Mouse (Mus musculus): ENCODE data around the gene Kbtbd12. TPM values are rescaled to one million over a fixed set of nuclear protein-coding genes. Genes with fewer than 3 reads are reported as not detected.

Gene Kbtbd12
- 0.26 and 0.31 TPM in 2 replicates for polyA plus RNA-seq (2012; rRNA removed)

DNA sequence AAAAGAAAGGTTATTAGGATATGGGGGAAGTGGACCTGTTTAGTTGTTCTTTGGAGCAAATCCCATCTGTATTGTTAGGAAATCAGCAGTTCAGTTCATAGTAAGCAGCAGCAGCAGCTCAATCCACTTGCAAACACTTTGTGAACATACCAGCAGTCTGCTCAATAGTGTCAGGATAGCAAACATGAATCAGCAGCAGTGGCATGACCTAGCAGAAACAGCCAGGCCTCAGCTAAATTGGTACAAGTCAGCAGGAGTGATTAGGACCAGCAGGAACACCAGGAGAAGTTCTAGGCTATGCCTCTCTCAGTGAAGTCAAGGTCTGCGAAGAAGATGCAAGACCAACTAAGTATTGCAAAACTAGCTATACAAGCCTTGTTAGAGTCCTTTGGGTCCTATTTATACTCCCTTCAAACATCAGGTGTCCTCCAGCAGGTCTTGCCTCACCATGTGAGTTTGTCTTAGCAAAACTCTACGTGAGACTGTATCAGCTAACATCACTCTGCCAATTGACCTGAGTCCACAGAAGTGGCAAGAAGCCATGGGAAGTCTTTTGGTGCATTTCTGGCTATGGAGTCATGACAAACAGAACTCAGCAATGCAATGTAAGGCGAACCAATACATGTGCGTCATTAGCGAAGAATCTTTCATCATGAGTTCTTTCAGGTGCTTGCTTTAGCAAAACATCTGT lies at the start of gene Kbtbd12:
Gene Kbtbd12, minus strand, starts transcription at position 340 of the 691 bp plus-strand sequence.
- TF ChIP-seq CTCF (IDR thresholded peaks at IDR 0.05; ENCODE audit: extremely low read depth, insufficient read depth, low read length) (no peak), POLR2A (IDR thresholded peaks at IDR 0.05; ENCODE audit: extremely low read depth, insufficient read depth, low read length) (no peak)
- Histone ChIP-seq H3K27ac (ENCODE audit: insufficient read depth, low read length) (no peak within 1 kb of the TSS), H3K4me1 (ENCODE audit: control insufficient read depth, insufficient read depth, low read length) (peaks cover 3% of the 10 kb centered on the region; the same call in 1 of the 2 replicates), H3K4me3 (ENCODE audit: insufficient read depth, low read length) (no peak within 1 kb of the TSS)

DNA sequence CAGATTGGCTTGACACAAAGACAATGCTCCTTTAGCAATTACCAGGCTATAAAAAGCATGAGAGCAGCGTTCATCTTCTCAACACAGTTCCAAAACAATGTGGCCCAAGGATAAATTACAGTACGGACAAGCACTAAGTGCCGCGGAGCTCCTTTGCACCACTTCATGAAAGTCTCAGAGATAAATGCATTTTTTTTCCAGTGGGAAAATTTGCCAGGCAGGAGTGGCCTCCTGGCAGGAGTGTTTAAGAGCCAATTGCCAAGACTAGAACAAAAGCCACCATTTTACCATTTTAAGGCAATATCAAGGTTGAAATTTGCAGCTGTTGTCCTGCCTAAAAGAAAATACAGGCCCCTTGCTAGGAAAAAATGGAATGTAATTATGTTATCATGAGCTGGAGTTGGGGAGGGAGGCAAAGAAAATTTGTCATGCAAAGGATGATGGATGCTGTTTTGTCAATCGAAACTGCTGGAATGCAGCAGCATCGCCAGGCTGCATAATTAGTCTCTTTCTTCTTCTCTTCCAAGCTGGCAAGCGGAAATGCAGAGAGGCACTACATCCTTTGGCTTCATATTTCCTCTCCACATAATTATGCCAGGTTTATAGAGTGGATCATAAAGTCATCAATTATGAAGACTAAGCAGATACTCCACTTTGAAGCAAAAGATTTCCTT lies 45.8 kb upstream of the Kbtbd12 start:
- Histone ChIP-seq H3K4me1 (ENCODE audit: control insufficient read depth, insufficient read depth, low read length) (no peaks in the 10 kb centered on the region), H3K27ac (ENCODE audit: insufficient read depth, low read length) (no peak overlapping the region)
- TF ChIP-seq CTCF (IDR thresholded peaks at IDR 0.05; ENCODE audit: extremely low read depth, insufficient read depth, low read length) (no peak), POLR2A (IDR thresholded peaks at IDR 0.05; ENCODE audit: extremely low read depth, insufficient read depth, low read length) (no peak)

DNA sequence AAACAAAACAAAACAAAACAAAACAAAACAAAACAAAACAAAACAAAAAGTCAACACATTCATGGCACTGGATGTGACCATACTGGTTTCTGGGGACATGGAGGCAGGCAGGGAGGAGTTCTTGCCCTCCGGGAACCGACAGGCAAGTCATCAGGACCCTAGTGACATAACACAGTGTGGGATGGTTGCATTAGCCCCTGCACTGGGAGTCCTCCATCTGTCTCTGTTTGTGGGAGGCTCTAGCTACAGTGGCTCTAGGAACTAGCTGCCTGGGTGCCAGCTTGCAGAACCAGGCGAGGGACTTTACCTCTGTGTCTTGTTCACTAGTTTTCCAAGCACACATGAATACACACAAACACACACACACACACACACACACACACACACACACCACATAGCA lies 43.3 kb upstream of the Kbtbd12 start:
- H3K4me3 ChIP-seq (ENCODE audit: insufficient read depth, low read length), result no peak overlapping the region
- H3K4me1 ChIP-seq (ENCODE audit: control insufficient read depth, insufficient read depth, low read length), result no peaks in the 10 kb centered on the region
- TF ChIP-seq POLR2A (IDR thresholded peaks at IDR 0.05; ENCODE audit: extremely low read depth, insufficient read depth, low read length), result no peak
- TF ChIP-seq CTCF (IDR thresholded peaks at IDR 0.05; ENCODE audit: extremely low read depth, insufficient read depth, low read length), result no peak
- no peak overlapping the region for H3K27ac ChIP-seq (ENCODE audit: insufficient read depth, low read length)

More for the DNA sequence above, 45.8 kb upstream of the Kbtbd12 start:
- H3K4me3 ChIP-seq (ENCODE audit: insufficient read depth, low read length), result no peak overlapping the region

DNA sequence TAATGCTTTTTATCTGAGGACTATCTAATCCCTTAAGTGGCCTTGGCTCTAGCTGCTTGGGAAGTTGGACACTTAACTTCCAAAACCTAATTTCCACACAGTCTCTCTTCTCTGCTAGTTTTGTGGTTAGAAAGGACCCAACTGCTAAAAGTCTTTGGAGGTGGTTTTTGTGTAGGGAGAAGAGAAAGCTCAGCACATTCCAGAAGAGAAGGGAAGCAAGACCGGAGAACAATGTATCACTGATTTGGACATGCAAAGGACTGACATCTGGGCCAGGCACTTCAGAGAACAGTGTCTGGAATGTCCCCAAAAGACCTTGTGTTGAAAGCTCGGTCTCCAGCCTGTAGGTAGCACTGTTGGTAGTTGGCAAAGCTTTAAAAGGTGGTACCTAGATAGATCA lies 40.0 kb upstream of the Kbtbd12 start:
- no peak overlapping the region for H3K27ac ChIP-seq (ENCODE audit: insufficient read depth, low read length)
- TF ChIP-seq POLR2A (IDR thresholded peaks at IDR 0.05; ENCODE audit: extremely low read depth, insufficient read depth, low read length) (no peak), CTCF (IDR thresholded peaks at IDR 0.05; ENCODE audit: extremely low read depth, insufficient read depth, low read length) (no peak)
- no peak overlapping the region for H3K4me3 ChIP-seq (ENCODE audit: insufficient read depth, low read length)
- no peaks in the 10 kb centered on the region for H3K4me1 ChIP-seq (ENCODE audit: control insufficient read depth, insufficient read depth, low read length)

DNA sequence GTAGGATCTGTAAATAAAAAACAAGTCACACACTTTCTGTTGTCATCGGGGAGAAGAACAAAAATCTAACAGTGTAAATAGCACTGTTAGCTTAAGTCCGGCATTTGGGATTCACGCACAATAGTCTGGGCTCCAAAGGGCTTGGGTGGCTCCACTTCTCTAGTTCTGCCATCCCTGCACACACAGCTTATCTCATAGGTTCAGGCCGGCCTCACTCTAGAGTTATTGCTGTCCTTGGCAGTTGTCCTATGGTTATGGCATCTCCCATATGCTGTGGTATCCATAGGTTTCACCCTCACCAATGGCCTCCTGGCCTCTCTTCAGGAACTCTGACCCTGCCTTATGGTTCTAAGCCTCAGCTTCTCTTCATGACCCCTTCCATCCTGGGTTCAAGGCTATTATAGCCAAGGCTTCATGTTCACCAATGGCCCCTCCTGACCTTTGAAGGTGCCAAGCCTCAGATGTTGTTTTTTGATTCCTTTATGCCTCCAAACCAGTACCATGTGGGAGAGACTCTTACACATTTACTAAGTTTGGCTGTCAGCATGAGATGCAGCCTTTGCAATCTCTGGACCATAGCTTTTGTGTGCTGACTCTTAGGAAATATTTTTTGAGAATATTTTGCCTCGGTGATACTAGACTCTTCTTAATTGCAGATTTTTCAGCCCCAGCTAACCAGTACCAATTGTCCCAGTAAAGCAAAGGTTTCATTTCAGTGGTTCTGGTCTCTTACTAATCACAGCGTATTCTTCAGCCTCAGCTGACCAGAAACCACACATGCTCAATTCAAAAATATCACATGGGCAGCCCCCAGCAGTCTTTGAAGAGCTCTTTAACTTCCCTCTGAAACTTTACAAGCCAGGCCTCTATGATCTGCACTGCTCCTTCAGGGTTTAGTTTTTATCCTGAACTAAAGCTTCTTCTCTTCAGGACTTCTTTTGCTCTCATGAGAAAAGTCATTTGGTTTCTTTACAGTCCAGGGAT lies 39.3 kb upstream of the Kbtbd12 start:
- Histone ChIP-seq H3K4me3 (ENCODE audit: insufficient read depth, low read length) (no peak overlapping the region), H3K27ac (ENCODE audit: insufficient read depth, low read length) (no peak overlapping the region), H3K4me1 (ENCODE audit: control insufficient read depth, insufficient read depth, low read length) (no peaks in the 10 kb centered on the region)
- TF ChIP-seq POLR2A (IDR thresholded peaks at IDR 0.05; ENCODE audit: extremely low read depth, insufficient read depth, low read length), result no peak
- no peak for TF ChIP-seq CTCF (IDR thresholded peaks at IDR 0.05; ENCODE audit: extremely low read depth, insufficient read depth, low read length)

DNA sequence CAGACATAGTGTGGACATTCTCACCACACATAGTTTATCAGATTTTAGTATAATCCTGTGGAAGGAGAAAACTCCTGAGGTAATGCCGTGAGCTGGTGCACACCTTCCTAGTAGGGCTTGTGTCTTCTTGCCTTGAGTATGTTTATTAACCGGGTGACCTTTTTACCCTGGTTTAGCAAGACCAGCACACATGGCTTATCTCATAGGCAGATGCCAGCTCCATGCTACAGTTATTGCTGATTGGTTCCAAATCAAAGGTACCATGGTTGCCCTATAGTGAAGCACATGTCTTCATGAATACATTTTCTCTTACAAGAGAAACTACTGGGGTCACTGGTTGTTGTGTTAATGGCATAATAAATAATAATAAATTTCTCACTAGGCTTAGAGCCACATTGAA lies 38.1 kb upstream of the Kbtbd12 start:
- H3K4me1 ChIP-seq (ENCODE audit: control insufficient read depth, insufficient read depth, low read length), result no peaks in the 10 kb centered on the region
- no peak overlapping the region for H3K27ac ChIP-seq (ENCODE audit: insufficient read depth, low read length)
- H3K4me3 ChIP-seq (ENCODE audit: insufficient read depth, low read length), result no peak overlapping the region
- TF ChIP-seq CTCF (IDR thresholded peaks at IDR 0.05; ENCODE audit: extremely low read depth, insufficient read depth, low read length) (no peak), POLR2A (IDR thresholded peaks at IDR 0.05; ENCODE audit: extremely low read depth, insufficient read depth, low read length) (no peak)

DNA sequence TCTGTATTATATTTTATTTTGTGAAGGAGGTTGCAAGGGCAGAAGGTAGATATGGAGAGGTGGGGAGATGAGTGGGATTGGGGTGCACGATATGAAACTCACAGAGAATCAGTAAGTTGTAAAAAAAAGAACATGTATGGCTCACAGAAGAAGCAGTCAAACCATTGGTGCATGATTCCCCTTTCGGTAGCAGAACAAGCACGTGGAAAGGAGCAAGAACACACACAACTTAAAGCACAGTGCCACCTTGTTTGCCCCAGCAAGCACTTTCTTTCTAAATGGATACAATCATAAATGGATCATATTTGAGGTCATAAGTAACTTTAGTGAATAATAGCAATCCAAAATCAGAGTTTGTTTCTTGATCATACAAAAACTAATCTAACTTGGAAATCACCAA lies 24.5 kb upstream of the Kbtbd12 start:
- TF ChIP-seq CTCF (IDR thresholded peaks at IDR 0.05; ENCODE audit: extremely low read depth, insufficient read depth, low read length), result no peak
- no peak for TF ChIP-seq POLR2A (IDR thresholded peaks at IDR 0.05; ENCODE audit: extremely low read depth, insufficient read depth, low read length)
- Histone ChIP-seq H3K27ac (ENCODE audit: insufficient read depth, low read length) (no peak overlapping the region), H3K4me3 (ENCODE audit: insufficient read depth, low read length) (no peak overlapping the region), H3K4me1 (ENCODE audit: control insufficient read depth, insufficient read depth, low read length) (no peaks in the 10 kb centered on the region)

DNA sequence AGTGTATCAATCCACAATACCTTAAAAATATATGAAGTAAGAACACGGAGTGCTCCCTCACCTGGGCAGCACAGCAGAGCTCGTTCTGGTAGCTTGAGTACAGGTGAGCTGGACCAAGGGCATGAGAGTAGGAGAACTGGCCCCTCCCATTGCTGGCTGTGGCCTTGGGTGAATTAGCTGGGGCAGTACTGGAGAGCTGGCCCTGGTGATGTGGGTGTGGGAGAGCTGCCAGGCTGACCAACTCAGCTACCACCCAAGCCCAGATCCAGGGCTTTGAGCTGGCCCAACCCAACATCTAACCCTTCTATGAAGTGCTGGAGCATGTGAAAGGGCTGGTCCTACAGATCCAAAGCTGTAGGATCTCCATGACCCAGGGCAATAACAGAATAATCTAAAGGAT lies 23.9 kb upstream of the Kbtbd12 start:
- H3K4me1 ChIP-seq (ENCODE audit: control insufficient read depth, insufficient read depth, low read length), result no peaks in the 10 kb centered on the region
- no peak overlapping the region for H3K4me3 ChIP-seq (ENCODE audit: insufficient read depth, low read length)
- TF ChIP-seq POLR2A (IDR thresholded peaks at IDR 0.05; ENCODE audit: extremely low read depth, insufficient read depth, low read length), result no peak
- no peak for TF ChIP-seq CTCF (IDR thresholded peaks at IDR 0.05; ENCODE audit: extremely low read depth, insufficient read depth, low read length)
- H3K27ac ChIP-seq (ENCODE audit: insufficient read depth, low read length), result no peak overlapping the region

DNA sequence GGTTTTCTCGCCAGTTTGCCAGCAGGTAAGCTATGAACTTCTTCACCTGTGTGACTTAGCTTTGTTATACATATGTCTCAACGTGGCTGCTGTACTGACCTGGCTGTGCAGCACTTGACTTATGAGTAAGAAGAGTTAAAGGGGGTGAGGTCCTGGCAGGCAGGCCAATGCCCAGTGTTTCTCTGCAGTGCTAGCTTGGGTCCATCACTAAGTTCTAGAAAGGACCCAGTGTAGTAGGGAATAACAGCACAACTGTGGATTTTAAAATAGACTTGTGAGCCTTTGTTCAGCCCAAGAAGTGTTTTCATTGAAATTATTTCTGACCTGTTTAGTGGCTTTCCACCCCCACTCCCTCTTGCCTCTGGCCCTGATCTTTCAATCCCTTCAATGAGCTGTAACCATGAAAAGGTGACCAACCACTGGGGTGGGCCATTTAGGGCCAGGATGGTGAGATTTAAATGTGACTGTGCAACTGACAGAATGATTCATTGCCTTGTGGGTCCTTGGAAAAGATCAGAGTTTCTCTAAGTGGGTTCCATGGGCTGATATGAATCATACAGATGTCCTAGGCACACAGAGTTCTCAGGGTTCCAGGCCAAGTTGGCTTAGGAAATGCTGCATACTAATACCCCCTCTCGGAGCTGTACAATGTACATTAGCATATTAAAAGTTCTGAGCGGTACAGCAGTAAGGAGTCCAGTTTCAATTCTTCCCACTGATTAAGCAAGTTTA lies 10.0 kb upstream of the Kbtbd12 start:
- no peaks in the 10 kb centered on the region for H3K4me1 ChIP-seq (ENCODE audit: control insufficient read depth, insufficient read depth, low read length)
- TF ChIP-seq CTCF (IDR thresholded peaks at IDR 0.05; ENCODE audit: extremely low read depth, insufficient read depth, low read length) (no peak), POLR2A (IDR thresholded peaks at IDR 0.05; ENCODE audit: extremely low read depth, insufficient read depth, low read length) (no peak)
- H3K4me3 ChIP-seq (ENCODE audit: insufficient read depth, low read length), result no peak overlapping the region
- no peak overlapping the region for H3K27ac ChIP-seq (ENCODE audit: insufficient read depth, low read length)

Data from cortical plate, adult 2 months (tissue).